Mouse (Mus musculus) stomach, postnatal 0 days (tissue): ENCODE measurements at regions not wholly inside any gene's neighbourhood (a gene's known extent, or its start where the extent isn't known, plus 50 kb on each side); places are given as distances from the start of the nearest gene placed in this dataset.

ENCODE experiments used
- CTCF ChIP-seq: IDR thresholded peaks from 2 replicates; pipeline ENCODE4 v1.5.1; 2016; ENCODE audit warnings: antibody characterized with exemption, low read depth, mild to moderate bottlenecking, moderate library complexity
- EP300 ChIP-seq: optimal IDR thresholded peaks from 2 replicates; pipeline ENCODE3; 2016; ENCODE audit warnings: antibody characterized with exemption

GRCm38 (mm10) chr4:12316024-12316423 is 144.2 kb upstream of the Fam92a start:
- TF ChIP-seq CTCF (no peak), EP300 (no peak)
